Mouse (Mus musculus) frontal cortex, postnatal 36 days (tissue): ENCODE measurements around the gene Atp1a1.
A peak's percentile ranks its signal among the peaks of the same experiment; 100 is the strongest.

Source experiments
- DNase-seq, 2 experiments: peaks; one replicate each; pipeline ENCODE4 v3.0.0; 2022; ENCODE audit warnings: low spot score in 2 of 2

Atp1a1 gene

DNA sequence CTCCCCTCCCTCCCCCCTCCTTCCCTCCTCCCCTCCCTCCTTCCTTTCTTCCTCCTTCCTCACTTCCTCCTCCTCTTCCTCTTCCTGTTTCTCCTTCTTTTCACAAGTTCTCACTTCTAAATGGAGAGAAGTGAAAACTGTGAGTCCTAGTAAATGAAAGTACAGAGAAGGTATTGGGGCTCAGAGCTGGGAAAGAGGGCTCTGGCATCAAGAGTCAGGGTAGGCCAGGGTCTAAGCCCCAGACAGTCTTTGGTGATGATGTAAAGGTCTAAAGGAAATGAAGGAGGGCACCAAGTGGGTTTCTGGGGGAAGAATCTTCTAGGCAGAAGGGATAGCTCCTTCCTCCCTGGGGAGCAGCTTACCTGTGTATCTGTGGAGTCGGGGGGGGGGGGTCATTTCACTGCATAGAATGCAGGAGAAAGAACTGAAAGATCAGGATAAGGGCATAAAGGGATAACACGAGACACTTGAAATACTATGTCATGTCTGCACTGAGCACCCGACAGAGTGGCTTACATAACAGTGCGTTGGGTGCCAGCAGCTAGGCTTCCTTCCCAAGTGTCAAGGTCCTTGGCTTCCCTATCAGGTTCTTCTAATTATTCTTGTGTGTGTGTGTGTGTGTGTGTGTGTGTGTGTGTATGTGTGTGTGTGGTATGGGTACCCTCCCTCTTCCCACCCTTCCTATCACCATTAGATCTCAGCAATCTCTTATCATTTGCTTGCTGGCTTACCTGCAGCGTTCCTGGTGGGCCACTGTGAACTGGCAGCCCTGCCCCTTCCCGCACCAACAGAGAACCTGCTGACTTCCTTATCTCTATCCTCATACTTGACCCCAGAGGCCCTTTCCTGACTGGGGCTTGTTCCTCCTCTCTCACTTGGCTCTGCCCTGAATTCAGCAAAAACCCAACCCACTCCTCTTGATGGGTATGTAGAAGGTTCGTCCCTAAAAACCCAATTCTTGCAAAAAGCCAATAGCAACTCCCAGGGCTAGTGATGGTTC is 51.6 kb downstream of the Atp1a1 start:
- DNase-seq = no peak

DNA sequence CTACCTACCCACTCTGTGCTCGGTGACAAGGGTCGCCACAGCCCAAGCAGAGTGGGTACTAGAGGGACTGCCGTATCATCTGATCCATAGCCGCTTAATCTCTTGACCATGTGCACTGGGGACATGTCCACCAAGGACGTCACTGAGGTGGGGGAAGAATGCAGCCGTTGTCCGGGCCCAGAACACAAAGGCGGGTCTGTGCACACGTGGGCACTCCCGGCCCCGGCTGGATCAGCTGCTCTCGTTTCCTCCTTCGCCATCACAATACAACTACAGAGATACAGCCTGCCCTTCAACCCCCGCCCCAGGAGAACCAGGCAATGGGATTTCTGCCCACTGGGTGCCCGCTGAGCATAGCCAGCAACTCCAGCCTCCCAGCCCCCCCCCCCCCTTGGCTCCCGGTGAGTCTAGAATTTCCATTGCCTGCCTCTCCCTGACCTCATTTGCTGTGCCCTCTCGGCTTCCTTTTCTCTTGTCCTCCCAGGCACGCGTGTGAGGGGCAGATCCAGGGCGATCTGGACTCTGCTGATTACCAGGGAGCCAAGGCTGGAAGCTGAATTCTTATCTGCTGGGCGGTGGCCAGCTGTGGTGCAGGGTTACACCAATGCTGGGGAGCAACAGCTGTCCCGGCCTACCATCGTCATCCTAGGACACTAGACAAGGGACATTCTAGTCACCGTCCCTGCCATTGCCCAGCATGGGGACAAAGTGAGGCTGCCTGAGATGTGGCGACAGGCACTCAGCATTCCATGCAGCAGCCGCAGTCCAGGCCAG is 52.8 kb downstream of the Atp1a1 start:
- DNase-seq = peak; percentile 24 to 40

DNA sequence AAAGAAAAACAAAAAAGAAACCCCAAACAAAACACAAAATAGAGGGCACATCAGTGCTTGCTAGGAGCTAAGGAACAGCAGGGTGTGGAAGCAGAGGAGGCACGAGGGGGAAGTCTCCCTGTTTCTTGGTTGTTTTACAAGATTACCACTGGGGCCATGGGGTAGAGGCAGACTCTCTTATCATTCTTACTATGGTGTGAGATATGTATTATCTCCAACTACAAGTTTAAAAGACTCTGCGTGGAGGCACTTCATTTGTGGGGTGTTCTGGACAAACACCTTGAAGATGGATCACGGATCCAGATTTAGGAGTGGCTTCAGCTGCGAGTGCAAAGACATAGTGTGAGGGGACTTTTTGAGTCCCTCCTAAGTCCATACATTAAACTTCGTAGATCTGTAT is 54.7 kb downstream of the Atp1a1 start:
- DNase-seq = no peak

DNA sequence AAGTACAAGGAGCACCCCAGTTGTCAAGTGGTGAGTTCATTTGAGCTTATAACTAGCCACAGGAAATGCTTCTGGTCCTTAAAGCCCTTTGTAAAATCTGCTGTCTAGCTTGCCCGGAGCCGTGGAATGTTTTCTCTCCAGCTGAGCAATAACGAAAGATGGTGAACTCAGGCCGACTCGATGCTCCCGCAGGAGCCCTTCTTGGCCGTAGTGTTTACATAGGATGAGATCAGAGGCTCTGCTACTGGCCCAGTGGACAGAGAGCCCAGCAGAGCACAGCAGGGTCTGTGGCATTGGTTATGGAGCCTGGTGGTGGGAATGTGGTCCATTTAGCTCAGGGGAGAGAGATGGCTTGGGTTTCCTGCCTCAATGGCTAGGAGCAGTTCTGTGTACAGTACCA is 60.4 kb downstream of the Atp1a1 start:
- DNase-seq = no peak

DNA sequence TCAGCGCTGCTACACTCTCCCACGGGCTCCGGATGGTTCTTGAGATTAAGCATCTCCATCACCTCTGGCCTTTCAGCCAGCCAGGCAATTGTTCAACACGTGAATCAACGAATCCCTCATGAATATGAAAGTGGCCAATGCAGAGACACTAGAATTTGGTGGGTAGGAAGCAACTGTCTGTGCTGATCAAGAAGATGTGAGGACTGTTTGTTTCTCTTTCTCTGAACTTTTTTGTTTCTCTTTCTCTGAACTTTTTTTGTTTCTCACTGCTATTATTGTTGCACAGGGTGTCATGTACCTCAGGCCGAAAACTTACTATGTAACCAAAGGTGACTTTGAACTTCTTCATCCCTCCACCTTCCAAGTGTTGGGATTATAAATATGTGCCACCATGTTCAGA is 62.9 kb downstream of the Atp1a1 start:
- DNase-seq = no peak

DNA sequence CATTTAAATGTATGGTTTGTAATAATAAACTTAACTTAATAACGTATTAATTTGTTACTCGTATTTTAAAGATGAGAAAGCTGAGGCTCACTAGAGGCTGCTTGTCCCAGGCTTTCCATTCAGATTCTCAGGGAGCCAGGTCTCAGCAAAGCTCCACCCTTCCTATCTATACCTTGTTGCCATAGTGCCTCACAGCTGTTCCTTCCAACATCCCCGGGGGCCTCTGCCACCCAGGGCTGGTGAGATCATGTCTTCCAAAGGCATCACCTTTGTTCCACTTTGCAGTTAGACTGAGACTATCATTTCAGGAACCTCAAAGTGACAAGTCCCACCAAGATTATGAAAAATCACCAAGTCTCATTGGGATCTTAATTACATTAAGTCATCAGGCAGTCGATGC is 63.9 kb downstream of the Atp1a1 start:
- DNase-seq = no peak

DNA sequence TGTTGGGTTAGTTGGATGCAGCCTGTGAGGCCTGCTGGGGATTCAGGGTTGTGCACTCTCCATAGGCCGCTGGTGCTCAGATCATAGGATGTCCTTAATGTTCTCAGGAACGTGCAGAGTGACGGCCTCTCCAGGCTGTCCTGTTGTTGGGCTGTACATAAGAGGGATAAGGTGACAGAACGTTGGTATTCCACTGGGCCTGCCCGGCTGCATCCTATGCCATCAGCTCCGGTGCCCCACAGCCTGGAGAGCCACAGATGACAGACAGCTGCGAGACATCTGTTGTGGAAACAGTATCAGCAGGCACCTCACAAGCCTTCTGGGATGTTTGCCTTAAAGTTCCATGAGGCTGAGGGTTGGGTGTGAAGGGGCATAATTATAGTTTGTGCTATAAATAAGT is 68.2 kb downstream of the Atp1a1 start:
- DNase-seq = peak in 1 of 2 experiments; percentile 53

DNA sequence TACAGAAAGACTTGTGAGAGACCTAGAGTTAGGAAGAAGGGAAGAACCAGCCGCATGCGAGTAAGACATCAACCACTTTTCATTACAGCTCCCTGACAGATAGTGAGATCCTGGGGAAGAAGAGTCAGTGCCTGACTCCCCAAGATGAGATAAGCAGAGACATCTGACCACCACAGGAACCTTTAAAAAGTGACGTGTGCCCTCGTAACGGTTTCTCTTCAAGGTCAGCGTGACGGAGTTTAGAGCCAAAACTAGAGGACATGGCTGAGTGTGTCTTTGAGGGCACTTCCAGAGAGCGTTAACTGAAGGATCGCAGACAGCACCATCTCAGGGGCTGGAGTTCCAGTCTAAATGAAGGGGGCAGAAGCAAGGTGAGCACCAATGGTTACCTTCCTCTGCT is 70.2 kb downstream of the Atp1a1 start:
- no peak for DNase-seq

DNA sequence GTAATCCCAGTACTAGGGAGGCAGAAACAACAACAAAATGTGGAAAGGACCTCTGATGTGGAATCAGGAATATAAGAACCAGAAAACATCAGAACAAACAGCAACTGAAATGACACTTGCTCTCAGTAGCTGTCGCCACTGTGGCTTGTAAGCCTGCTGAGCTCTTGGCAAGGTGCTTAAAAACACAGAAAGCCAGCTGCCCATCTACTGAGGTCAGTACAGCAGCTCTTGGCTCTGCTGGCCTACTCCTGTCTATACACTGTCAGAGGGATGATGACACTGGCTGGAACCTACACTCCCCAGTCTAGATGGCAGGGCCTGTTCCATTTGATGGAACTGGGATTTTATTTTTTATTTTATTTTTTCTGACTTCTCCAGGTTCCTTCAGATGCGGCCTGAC is 71.1 kb downstream of the Atp1a1 start:
- no peak for DNase-seq

DNA sequence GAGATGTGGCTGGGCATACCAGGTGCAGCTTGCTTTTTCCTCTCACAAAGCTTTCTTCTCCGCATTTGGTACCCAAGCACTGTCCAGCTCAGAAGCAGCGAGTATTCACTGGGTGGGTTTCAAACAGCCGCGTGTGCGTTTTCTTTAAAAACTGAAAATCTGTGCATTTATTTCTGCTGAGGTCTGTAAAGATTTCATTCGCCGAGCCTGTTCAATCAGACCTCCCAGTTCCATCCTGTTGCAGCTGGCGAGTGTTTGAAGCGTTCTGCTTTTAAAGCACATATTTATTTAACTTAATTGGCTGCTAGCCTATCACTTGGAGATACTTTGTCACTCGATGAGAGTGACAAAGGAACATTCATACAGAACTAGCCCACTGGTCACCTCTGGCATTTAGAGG is 73.6 kb downstream of the Atp1a1 start:
- DNase-seq = no peak

DNA sequence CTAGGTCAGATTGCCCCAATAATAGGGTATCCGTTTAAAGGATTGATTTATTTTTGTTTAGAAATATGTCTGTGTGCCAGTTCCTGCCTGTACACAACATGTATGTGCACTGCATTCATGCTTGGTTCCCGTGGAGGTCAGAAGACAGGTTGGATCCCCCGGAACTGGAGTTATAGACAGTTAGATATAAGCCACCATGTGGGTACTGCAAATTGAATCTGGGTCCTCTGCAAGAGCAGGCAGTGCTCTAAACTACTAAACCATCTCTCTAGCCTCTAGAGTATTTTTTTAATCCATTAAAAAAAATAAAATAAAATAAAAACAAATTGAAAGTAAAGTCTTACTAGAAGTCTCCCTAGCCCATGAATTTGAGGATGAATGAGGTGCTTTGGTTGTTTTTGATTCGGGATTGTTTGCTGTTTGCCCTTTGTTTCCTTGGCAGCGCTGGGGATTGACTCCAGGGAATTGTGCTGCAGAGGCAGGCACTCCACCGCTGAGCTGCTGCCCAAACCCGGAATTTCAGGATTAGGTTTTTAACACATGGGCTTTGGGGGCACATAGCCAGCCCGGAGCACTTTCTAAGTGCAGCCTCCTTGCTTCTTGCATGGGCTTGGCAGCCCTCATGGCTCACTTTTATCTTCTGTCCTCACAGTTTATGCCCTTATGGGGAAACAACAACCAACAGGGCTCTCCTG is 75.4 kb downstream of the Atp1a1 start:
- DNase-seq = no peak

DNA sequence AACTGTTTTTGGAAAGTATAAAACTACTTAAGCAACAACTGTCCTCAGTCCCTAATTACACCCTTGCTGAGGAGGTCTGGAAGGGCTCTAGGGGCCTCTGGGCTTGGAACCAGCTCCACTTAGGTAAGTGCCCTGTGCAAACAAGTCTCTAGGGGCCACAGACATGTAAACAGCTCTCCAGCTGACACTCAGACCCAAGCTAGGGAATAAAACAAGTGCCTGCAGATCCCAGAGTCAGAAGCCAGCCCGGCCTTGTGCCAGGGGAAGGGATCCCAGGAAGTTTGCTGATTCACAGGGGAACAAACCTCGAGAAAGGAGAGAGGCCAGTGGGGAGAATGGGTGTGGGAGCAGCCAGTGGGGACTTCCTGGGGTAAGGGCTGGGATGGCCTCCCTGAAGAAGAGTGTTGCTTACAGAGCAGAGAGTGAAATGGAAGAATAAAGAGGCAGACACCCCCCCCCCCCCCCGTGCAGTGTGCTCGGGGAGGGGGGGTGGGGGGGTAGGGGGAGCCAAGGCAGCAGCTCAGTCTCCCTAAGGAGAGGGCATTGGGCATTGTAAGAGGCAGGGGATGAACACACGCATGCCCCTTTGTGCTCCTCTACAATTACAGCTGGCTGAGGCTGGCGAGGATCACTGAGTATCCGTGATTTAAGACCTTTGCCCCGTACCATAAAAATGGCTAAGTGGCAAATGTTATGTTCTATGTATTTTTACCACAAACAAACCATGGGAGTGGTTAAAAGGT is 76.2 kb downstream of the Atp1a1 start:
- DNase-seq = no peak

DNA sequence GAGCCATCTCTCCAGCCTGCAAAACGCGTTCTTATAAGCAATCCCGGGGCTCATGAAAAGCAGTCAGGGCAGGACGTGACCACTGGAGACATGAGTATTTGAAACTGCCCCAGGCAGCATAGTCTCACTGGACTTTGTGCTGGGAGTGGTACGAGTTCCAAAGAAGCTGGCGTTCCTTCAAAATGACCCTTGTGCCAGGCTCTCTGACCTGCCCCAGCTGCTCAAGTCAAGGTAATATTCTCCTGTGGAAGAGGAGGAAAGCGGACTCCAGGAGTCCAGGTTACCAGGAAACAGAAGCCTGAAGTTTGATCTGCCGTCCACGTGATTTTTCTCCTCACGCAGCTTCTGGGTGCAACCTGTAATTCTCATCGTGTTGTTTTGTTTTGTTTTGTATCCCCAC is 77.9 kb downstream of the Atp1a1 start:
- DNase-seq = no peak
